Comparison of ENCODE assay signal across 8 mouse cellular contexts in genomic region chr7:75848776-75849670, GRCm38 (mm10). TPM values are rescaled to one million over a fixed set of nuclear protein-coding genes. Genes with fewer than 3 reads are reported as not detected.
DNase-seq lines count a peak whose midpoint lies in the region; ATAC-seq and TF ChIP-seq lines count a peak whose summit lies in the region.

No protein-coding gene starts in this region.

- H3K9ac ChIP-seq in ES-Bruce4 (ENCODE audit: low read depth, poor library complexity, severe bottlenecking), result peak overlapping the region; percentile 54
- H3K9ac ChIP-seq in embryonic facial prominence, embryonic 15.5 days, result peak overlapping the region; percentile 86
- peak overlapping the region; percentile 90 for H3K9ac ChIP-seq in limb, embryonic 12.5 days (replicated peaks)
- H3K9ac ChIP-seq in midbrain, embryonic 12.5 days (replicated peaks), result peak overlapping the region; percentile 90

- H3K27me3 ChIP-seq in ES-Bruce4 (ENCODE audit: control insufficient read depth, insufficient read depth, low read length, poor library complexity, severe bottlenecking), result no peaks in the 10 kb centered on the region
- H3K27me3 ChIP-seq in embryonic facial prominence, embryonic 15.5 days, result no peaks in the 10 kb centered on the region
- no peaks in the 10 kb centered on the region for H3K27me3 ChIP-seq in hindbrain, embryonic 10.5 days (ENCODE audit: insufficient read depth, poor library complexity, severe bottlenecking)
- no peaks in the 10 kb centered on the region for H3K27me3 ChIP-seq in limb, embryonic 12.5 days
- H3K27me3 ChIP-seq in midbrain, embryonic 12.5 days, result no peaks in the 10 kb centered on the region

- no peak for TF ChIP-seq EP300 in ES-Bruce4 (IDR thresholded peaks at IDR 0.05; ENCODE audit: insufficient read depth, low read depth, low read length)

- no peak for TF ChIP-seq POLR2A in ES-Bruce4 (IDR thresholded peaks at IDR 0.05; ENCODE audit: insufficient read depth, low read length)

- H3K9me3 ChIP-seq in ES-Bruce4 (replicated peaks; ENCODE audit: control insufficient read depth, insufficient read depth, low read length, poor library complexity, severe bottlenecking), result no peaks in the 10 kb centered on the region
- H3K9me3 ChIP-seq in embryonic facial prominence, embryonic 15.5 days (replicated peaks), result no peaks in the 10 kb centered on the region
- H3K9me3 ChIP-seq in hindbrain, embryonic 10.5 days, result no peaks in the 10 kb centered on the region
- H3K9me3 ChIP-seq in limb, embryonic 12.5 days, result no peaks in the 10 kb centered on the region
- no peaks in the 10 kb centered on the region for H3K9me3 ChIP-seq in midbrain, embryonic 12.5 days

- no peaks in the 10 kb centered on the region for H3K36me3 ChIP-seq in ES-Bruce4 (ENCODE audit: control insufficient read depth, insufficient read depth, low read length, poor library complexity, severe bottlenecking)
- H3K36me3 ChIP-seq in embryonic facial prominence, embryonic 15.5 days, result no peaks in the 10 kb centered on the region
- peaks cover 15% of the 10 kb centered on the region for H3K36me3 ChIP-seq in hindbrain, embryonic 10.5 days
- peaks cover 18% of the 10 kb centered on the region for H3K36me3 ChIP-seq in limb, embryonic 12.5 days
- H3K36me3 ChIP-seq in midbrain, embryonic 12.5 days, result no peaks in the 10 kb centered on the region

- ATAC-seq in embryonic facial prominence, embryonic 15.5 days (ENCODE audit: insufficient number of reproducible peaks, low FRiP score, low TSS enrichment, low read depth), result no peak
- ATAC-seq in limb, embryonic 12.5 days (ENCODE audit: insufficient number of reproducible peaks, insufficient read depth, low FRiP score, low TSS enrichment, low read depth), result no peak
- ATAC-seq in midbrain, embryonic 12.5 days (ENCODE audit: low FRiP score, low read depth), result peak; percentile 59

- H3K4me3 ChIP-seq in ES-Bruce4 (ENCODE audit: low read depth, low read length), result peak overlapping the region; percentile 67
- H3K4me3 ChIP-seq in embryonic facial prominence, embryonic 15.5 days (replicated peaks), result peak overlapping the region; percentile 91
- peak overlapping the region; percentile 90 for H3K4me3 ChIP-seq in hindbrain, embryonic 10.5 days
- H3K4me3 ChIP-seq in limb, embryonic 12.5 days (replicated peaks), result peak overlapping the region; percentile 78
- peak overlapping the region; percentile 86 for H3K4me3 ChIP-seq in midbrain, embryonic 12.5 days

- peak overlapping the region; percentile 83 for H3K4me2 ChIP-seq in embryonic facial prominence, embryonic 15.5 days (replicated peaks)
- H3K4me2 ChIP-seq in limb, embryonic 12.5 days, result peak overlapping the region; percentile 92
- peak overlapping the region; percentile 93 for H3K4me2 ChIP-seq in midbrain, embryonic 12.5 days (replicated peaks)

- no peak overlapping the region for H3K27ac ChIP-seq in ES-Bruce4 (ENCODE audit: insufficient read depth, low read length)
- H3K27ac ChIP-seq in embryonic facial prominence, embryonic 15.5 days (replicated peaks), result peak overlapping the region; percentile 89
- peak overlapping the region; percentile 96 for H3K27ac ChIP-seq in hindbrain, embryonic 10.5 days
- H3K27ac ChIP-seq in limb, embryonic 12.5 days, result peak overlapping the region; percentile 91
- H3K27ac ChIP-seq in midbrain, embryonic 12.5 days (replicated peaks), result peak overlapping the region; percentile 79

- H3K4me1 ChIP-seq in ES-Bruce4 (ENCODE audit: control insufficient read depth, insufficient read depth, low read length), result peaks cover 2% of the 10 kb centered on the region
- peaks cover 39% of the 10 kb centered on the region for H3K4me1 ChIP-seq in embryonic facial prominence, embryonic 15.5 days
- H3K4me1 ChIP-seq in hindbrain, embryonic 10.5 days (replicated peaks), result peaks cover 46% of the 10 kb centered on the region
- H3K4me1 ChIP-seq in limb, embryonic 12.5 days (replicated peaks), result peaks cover 29% of the 10 kb centered on the region
- H3K4me1 ChIP-seq in midbrain, embryonic 12.5 days, result peaks cover 43% of the 10 kb centered on the region

- under 1% methylated on average over 25 of the region's 25 CpGs for WGBS in embryonic facial prominence, embryonic 15.5 days
- 1% methylated on average over 25 of the region's 25 CpGs for WGBS in hindbrain, embryonic 10.5 days
- under 1% methylated on average over 25 of the region's 25 CpGs for WGBS in limb, embryonic 12.5 days
- WGBS in midbrain, embryonic 12.5 days, result 2% methylated on average over 25 of the region's 25 CpGs

- peak; percentile 61 for DNase-seq in A20 (ENCODE audit: low read depth, low spot score)
- DNase-seq in hindbrain, embryonic 10.5 days (ENCODE audit: low spot score), result peak; percentile 63
- peak; percentile 71 for DNase-seq in testis, postnatal 10 days (ENCODE audit: low spot score)
- DNase-seq in layer of hippocampus, postnatal 36 days, result no peak

- no peak for TF ChIP-seq CTCF in ES-Bruce4 (IDR thresholded peaks at IDR 0.05; ENCODE audit: low read depth, low read length)

RNA-seq across cellular contexts. Expression of gene Klhl25, which starts 0.9 kb away (rescaled TPM):
- 9.0 and 10.9 TPM in 2 replicates for polyA plus RNA-seq in ES-Bruce4 (2011; ENCODE audit: insufficient read depth, insufficient read length, low read depth, missing spikeins)
- polyA plus RNA-seq in embryonic facial prominence, embryonic 15.5 days (2015; fragmentation: Nextera tagmentation; extraction: Ambion mirVana), result 22.1 and 23.3 TPM in 2 replicates
- 22.8 and 24.6 TPM in 2 replicates for polyA plus RNA-seq in hindbrain, embryonic 10.5 days (2016; fragmentation: Nextera tagmentation; extraction: Ambion mirVana)
- 22.5 and 24.2 TPM in 2 replicates for polyA plus RNA-seq in limb, embryonic 12.5 days (2016; fragmentation: Nextera tagmentation; extraction: Ambion mirVana)
- 22.4 and 23.1 TPM in 2 replicates for polyA plus RNA-seq in midbrain, embryonic 12.5 days (2016; fragmentation: Nextera tagmentation; extraction: Ambion mirVana)
- total RNA-seq in layer of hippocampus, postnatal 36 days (2021), result 10 to 100 TPM in 1 of 2 experiments, 1 to 10 TPM in 1; 8.5 to 10.0 TPM

Comparison
In these comparisons a context has a peak if more than half of its experiments do, and no peak if none do; other contexts are left out.
1. DNase-seq: peak in A20 (single experiment), hindbrain, embryonic 10.5 days (single experiment) and testis, postnatal 10 days (single experiment); none in layer of hippocampus, postnatal 36 days (0 of 2).
2. Peak in every context shown above with its lines, with median percentiles within 50 percentile points of each other: H3K4me3 ChIP-seq, H3K9ac ChIP-seq and H3K4me2 ChIP-seq.